Mouse (Mus musculus): Measurements from ENCODE around the gene Scyl2. TPM values are rescaled to one million over a fixed set of nuclear protein-coding genes. Genes with fewer than 3 reads are reported as not detected.

Gene Scyl2
- polyA plus RNA-seq, 1 experiment = 7.2 TPM

GRCm38 (mm10) chr10:89652912-89653311, 33.2 kb downstream of the Scyl2 start:
- Histone ChIP-seq H3K27me3 (ENCODE audit: control insufficient read depth, insufficient read depth, insufficient read length) (no peaks in the 10 kb centered on the region), H3ac (ENCODE audit: control insufficient read depth, insufficient read length) (no peak overlapping the region), H3K36me3 (ENCODE audit: control insufficient read depth, insufficient read depth) (peaks cover 31% of the 10 kb centered on the region), H3K4me3 (no peak overlapping the region), H3K4me2 (ENCODE audit: low read depth) (no peak overlapping the region), H3K79me2 (ENCODE audit: control insufficient read depth, insufficient read depth) (no peaks in the 10 kb centered on the region)
- no peak for TF ChIP-seq POLR2A (IDR thresholded peaks at IDR 0.05; ENCODE audit: insufficient read length, low read depth)
- no peak for TF ChIP-seq MYOD1 (IDR thresholded peaks at IDR 0.05; ENCODE audit: control insufficient read depth in 1 of 3, insufficient read length in 2 of 3, low read depth in 2 of 3)
- TF ChIP-seq MYOG (IDR thresholded peaks at IDR 0.05; ENCODE audit: control insufficient read depth in 1 of 3, insufficient read depth in 1 of 3, insufficient read length in 2 of 3, low read depth in 2 of 3) = no peak
- no peak for TF ChIP-seq REST (IDR thresholded peaks at IDR 0.05; ENCODE audit: insufficient read depth, insufficient read length)
- TF ChIP-seq CEBPB (IDR thresholded peaks at IDR 0.05; ENCODE audit: insufficient read depth, poor library complexity, severe bottlenecking) = no peak
- TF ChIP-seq TCF12 (IDR thresholded peaks at IDR 0.05; ENCODE audit: insufficient read depth, poor library complexity, severe bottlenecking) = no peak
- TF ChIP-seq TCF3 (IDR thresholded peaks at IDR 0.05; ENCODE audit: insufficient read length, low read depth) = no peak
- no peak for TF ChIP-seq USF1 (IDR thresholded peaks at IDR 0.05; ENCODE audit: low read depth)
- no peak for TF ChIP-seq MAX (IDR thresholded peaks at IDR 0.05; ENCODE audit: low read depth)
- TF ChIP-seq SRF (IDR thresholded peaks at IDR 0.05; ENCODE audit: control insufficient read depth, insufficient read length, low read depth) = no peak

GRCm38 (mm10) chr10:89651691-89652090, 34.4 kb downstream of the Scyl2 start:
- H3K36me3 ChIP-seq (ENCODE audit: control insufficient read depth, insufficient read depth) = peaks cover 31% of the 10 kb centered on the region

GRCm38 (mm10) chr10:89646918-89647317, 39.2 kb downstream of the Scyl2 start:
- Histone ChIP-seq H3K27me3 (ENCODE audit: control insufficient read depth, insufficient read depth, insufficient read length) (no peaks in the 10 kb centered on the region), H3K4me3 (no peak overlapping the region), H3K36me3 (ENCODE audit: control insufficient read depth, insufficient read depth) (peaks cover 7% of the 10 kb centered on the region), H3ac (ENCODE audit: control insufficient read depth, insufficient read length) (no peak overlapping the region), H3K79me2 (ENCODE audit: control insufficient read depth, insufficient read depth) (no peaks in the 10 kb centered on the region), H3K4me2 (ENCODE audit: low read depth) (no peak overlapping the region)
- TF ChIP-seq SRF (IDR thresholded peaks at IDR 0.05; ENCODE audit: control insufficient read depth, insufficient read length, low read depth) = no peak
- TF ChIP-seq USF1 (IDR thresholded peaks at IDR 0.05; ENCODE audit: low read depth) = no peak
- TF ChIP-seq MYOD1 (IDR thresholded peaks at IDR 0.05; ENCODE audit: control insufficient read depth in 1 of 3, insufficient read length in 2 of 3, low read depth in 2 of 3) = no peak
- no peak for TF ChIP-seq REST (IDR thresholded peaks at IDR 0.05; ENCODE audit: insufficient read depth, insufficient read length)
- TF ChIP-seq MYOG (IDR thresholded peaks at IDR 0.05; ENCODE audit: control insufficient read depth in 1 of 3, insufficient read depth in 1 of 3, insufficient read length in 2 of 3, low read depth in 2 of 3) = no peak
- TF ChIP-seq TCF3 (IDR thresholded peaks at IDR 0.05; ENCODE audit: insufficient read length, low read depth) = no peak

More at GRCm38 (mm10) chr10:89651691-89652090, 34.4 kb downstream of the Scyl2 start:
- no peak overlapping the region for H3K4me2 ChIP-seq (ENCODE audit: low read depth)
- no peak overlapping the region for H3K4me3 ChIP-seq
- H3ac ChIP-seq (ENCODE audit: control insufficient read depth, insufficient read length) = no peak overlapping the region
- no peaks in the 10 kb centered on the region for H3K79me2 ChIP-seq (ENCODE audit: control insufficient read depth, insufficient read depth)
- no peaks in the 10 kb centered on the region for H3K27me3 ChIP-seq (ENCODE audit: control insufficient read depth, insufficient read depth, insufficient read length)
- TF ChIP-seq POLR2AphosphoS2 (IDR thresholded peaks at IDR 0.05; ENCODE audit: insufficient read length, low read depth) = no peak
- TF ChIP-seq CEBPB (IDR thresholded peaks at IDR 0.05; ENCODE audit: insufficient read depth, poor library complexity, severe bottlenecking) = no peak
- no peak for TF ChIP-seq TCF3 (IDR thresholded peaks at IDR 0.05; ENCODE audit: insufficient read length, low read depth)
- no peak for TF ChIP-seq E2F4 (IDR thresholded peaks at IDR 0.05; ENCODE audit: insufficient read depth)
- TF ChIP-seq POLR2A (IDR thresholded peaks at IDR 0.05; ENCODE audit: insufficient read length, low read depth) = no peak
- TF ChIP-seq MYOD1 (IDR thresholded peaks at IDR 0.05; ENCODE audit: control insufficient read depth in 1 of 3, insufficient read length in 2 of 3, low read depth in 2 of 3) = no peak
- TF ChIP-seq TCF12 (IDR thresholded peaks at IDR 0.05; ENCODE audit: insufficient read depth, poor library complexity, severe bottlenecking) = no peak
- TF ChIP-seq USF1 (IDR thresholded peaks at IDR 0.05; ENCODE audit: low read depth) = no peak
- TF ChIP-seq REST (IDR thresholded peaks at IDR 0.05; ENCODE audit: insufficient read depth, insufficient read length) = no peak
- TF ChIP-seq MAX (IDR thresholded peaks at IDR 0.05; ENCODE audit: low read depth) = no peak
- TF ChIP-seq SRF (IDR thresholded peaks at IDR 0.05; ENCODE audit: control insufficient read depth, insufficient read length, low read depth) = no peak
- no peak for TF ChIP-seq MYOG (IDR thresholded peaks at IDR 0.05; ENCODE audit: control insufficient read depth in 1 of 3, insufficient read depth in 1 of 3, insufficient read length in 2 of 3, low read depth in 2 of 3)

GRCm38 (mm10) chr10:89637001-89637400, 49.1 kb downstream of the Scyl2 start:
- TF ChIP-seq MAX (IDR thresholded peaks at IDR 0.05; ENCODE audit: low read depth) (no peak), TCF12 (IDR thresholded peaks at IDR 0.05; ENCODE audit: insufficient read depth, poor library complexity, severe bottlenecking) (no peak), USF1 (IDR thresholded peaks at IDR 0.05; ENCODE audit: low read depth) (no peak), MYOG (IDR thresholded peaks at IDR 0.05; ENCODE audit: control insufficient read depth in 1 of 3, insufficient read depth in 1 of 3, insufficient read length in 2 of 3, low read depth in 2 of 3) (no peak), REST (IDR thresholded peaks at IDR 0.05; ENCODE audit: insufficient read depth, insufficient read length) (no peak), POLR2A (IDR thresholded peaks at IDR 0.05; ENCODE audit: insufficient read length, low read depth) (no peak), CEBPB (IDR thresholded peaks at IDR 0.05; ENCODE audit: insufficient read depth, poor library complexity, severe bottlenecking) (no peak), POLR2AphosphoS2 (IDR thresholded peaks at IDR 0.05; ENCODE audit: insufficient read length, low read depth) (no peak), SRF (IDR thresholded peaks at IDR 0.05; ENCODE audit: control insufficient read depth, insufficient read length, low read depth) (no peak), E2F4 (IDR thresholded peaks at IDR 0.05; ENCODE audit: insufficient read depth) (no peak), MYOD1 (IDR thresholded peaks at IDR 0.05; ENCODE audit: control insufficient read depth in 1 of 3, insufficient read length in 2 of 3, low read depth in 2 of 3) (no peak), TCF3 (IDR thresholded peaks at IDR 0.05; ENCODE audit: insufficient read length, low read depth) (no peak)
- H3K4me3 ChIP-seq = no peak overlapping the region
- peaks cover 9% of the 10 kb centered on the region for H3K36me3 ChIP-seq (ENCODE audit: control insufficient read depth, insufficient read depth)
- no peaks in the 10 kb centered on the region for H3K27me3 ChIP-seq (ENCODE audit: control insufficient read depth, insufficient read depth, insufficient read length)
- no peak overlapping the region for H3K4me2 ChIP-seq (ENCODE audit: low read depth)
- no peaks in the 10 kb centered on the region for H3K79me2 ChIP-seq (ENCODE audit: control insufficient read depth, insufficient read depth)
- H3ac ChIP-seq (ENCODE audit: control insufficient read depth, insufficient read length) = no peak overlapping the region

GRCm38 (mm10) chr10:89635018-89635417, 51.1 kb downstream of the Scyl2 start:
- H3K79me2 ChIP-seq (ENCODE audit: control insufficient read depth, insufficient read depth) = no peaks in the 10 kb centered on the region
- H3K27me3 ChIP-seq (ENCODE audit: control insufficient read depth, insufficient read depth, insufficient read length) = no peaks in the 10 kb centered on the region
- no peak overlapping the region for H3ac ChIP-seq (ENCODE audit: control insufficient read depth, insufficient read length)
- H3K4me3 ChIP-seq = no peak overlapping the region
- no peak overlapping the region for H3K4me2 ChIP-seq (ENCODE audit: low read depth)
- TF ChIP-seq MYOD1 (IDR thresholded peaks at IDR 0.05; ENCODE audit: control insufficient read depth in 1 of 3, insufficient read length in 2 of 3, low read depth in 2 of 3) = no peak
- TF ChIP-seq E2F4 (IDR thresholded peaks at IDR 0.05; ENCODE audit: insufficient read depth) = no peak
- TF ChIP-seq TCF3 (IDR thresholded peaks at IDR 0.05; ENCODE audit: insufficient read length, low read depth) = no peak
- TF ChIP-seq MAX (IDR thresholded peaks at IDR 0.05; ENCODE audit: low read depth) = no peak
- no peak for TF ChIP-seq MYOG (IDR thresholded peaks at IDR 0.05; ENCODE audit: control insufficient read depth in 1 of 3, insufficient read depth in 1 of 3, insufficient read length in 2 of 3, low read depth in 2 of 3)
- no peak for TF ChIP-seq TCF12 (IDR thresholded peaks at IDR 0.05; ENCODE audit: insufficient read depth, poor library complexity, severe bottlenecking)
- TF ChIP-seq CEBPB (IDR thresholded peaks at IDR 0.05; ENCODE audit: insufficient read depth, poor library complexity, severe bottlenecking) = no peak
- peaks cover 4% of the 10 kb centered on the region for H3K36me3 ChIP-seq (ENCODE audit: control insufficient read depth, insufficient read depth)
